Mouse (Mus musculus): ENCODE results near the gene Mxra8. TPM values are rescaled to one million over a fixed set of nuclear protein-coding genes. Genes with fewer than 3 reads are reported as not detected.

Gene Mxra8
- polyA plus RNA-seq, 1 experiment from 2014 or later, result 50.7 TPM

DNA sequence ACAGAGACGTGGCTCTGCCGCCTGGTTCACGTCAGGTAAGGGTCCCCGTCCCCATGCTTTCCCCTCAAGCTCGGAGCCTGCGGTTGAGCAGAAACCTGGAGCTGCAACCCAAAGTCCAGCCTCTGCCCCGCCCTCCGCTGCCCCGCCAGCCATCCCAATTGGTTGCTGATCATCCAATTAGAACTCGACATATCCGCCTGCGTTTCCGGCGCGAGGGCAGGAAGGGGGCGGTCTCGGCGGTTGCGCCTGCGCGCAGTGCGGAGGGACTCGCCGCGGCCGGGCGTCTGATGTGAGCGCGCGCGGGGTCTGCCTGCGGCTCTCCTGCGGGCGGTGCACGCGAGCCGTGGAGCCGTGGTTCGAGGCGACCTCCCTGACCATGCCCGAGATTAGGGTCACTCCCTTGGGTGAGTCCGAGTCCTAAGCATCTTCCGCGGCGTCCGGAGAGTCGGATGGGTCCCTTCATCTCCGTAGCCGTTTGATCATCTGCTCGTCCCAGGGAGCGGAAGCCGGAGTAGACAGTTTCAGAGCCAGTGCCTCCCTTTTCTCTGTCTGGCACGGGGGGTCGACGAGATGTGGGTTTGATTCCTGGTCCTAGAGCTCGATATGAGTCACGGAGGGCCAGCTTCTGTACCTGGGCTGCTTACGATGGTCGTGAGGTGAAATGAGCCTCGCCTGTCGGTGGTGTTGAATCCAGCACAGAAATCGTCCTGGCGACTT, 30.0 kb downstream of the Mxra8 start, which contains the start of the genes Cptp and Ints11:
Gene Cptp, minus strand, starts transcription at position 124 of the 717 bp plus-strand sequence.
Gene Ints11, plus strand, starts transcription at position 230 of the 717 bp plus-strand sequence.
- under 1% methylated on average over 63 of the region's 63 CpGs for WGBS
- H3K4me1 ChIP-seq, result peaks cover 16% of the 10 kb centered on the region
- peak within 1 kb of the TSS; percentile 95 for H3K4me2 ChIP-seq (replicated peaks)
- H3K27ac ChIP-seq, result peak within 1 kb of the TSS; percentile 67; the same call in 1 of the 2 replicates
- peaks cover 42% of the 10 kb centered on the region for H3K36me3 ChIP-seq
- no peaks in the 10 kb centered on the region for H3K27me3 ChIP-seq
- no peaks in the 10 kb centered on the region for H3K9me3 ChIP-seq
- peak; percentile 89 for ATAC-seq (ENCODE audit: insufficient number of reproducible peaks, insufficient read depth, low FRiP score, low TSS enrichment)
- peak within 1 kb of the TSS; percentile 81 for H3K9ac ChIP-seq
- H3K4me3 ChIP-seq, result peak within 1 kb of the TSS; percentile 76

DNA sequence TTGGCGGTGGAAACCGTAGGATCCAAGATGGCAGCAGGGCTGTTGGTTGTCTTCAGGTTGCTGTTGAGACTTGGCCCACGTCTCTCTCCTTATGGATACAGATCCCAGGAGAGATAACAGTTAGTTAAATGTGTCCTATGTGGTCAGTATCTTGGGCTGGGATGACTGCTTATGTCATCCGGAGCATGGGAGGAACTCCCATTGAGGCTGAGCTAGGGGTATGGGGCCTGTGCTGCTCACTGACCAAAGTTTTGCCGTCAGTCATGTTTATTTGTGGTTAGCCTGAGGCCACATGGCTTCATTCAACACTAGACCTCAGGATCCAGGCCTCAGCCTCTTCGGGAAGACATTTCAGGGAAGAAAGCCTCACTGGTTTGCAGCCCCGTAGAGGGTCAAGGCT, 31.9 kb downstream of the Mxra8 start:
- Histone ChIP-seq H3K36me3 (peaks cover 44% of the 10 kb centered on the region), H3K9me3 (no peaks in the 10 kb centered on the region), H3K27me3 (no peaks in the 10 kb centered on the region), H3K27ac (no peak overlapping the region), H3K9ac (no peak overlapping the region), H3K4me3 (no peak overlapping the region), H3K4me1 (peaks cover 16% of the 10 kb centered on the region), H3K4me2 (replicated peaks) (no peak overlapping the region)
- ATAC-seq (ENCODE audit: insufficient number of reproducible peaks, insufficient read depth, low FRiP score, low TSS enrichment), result no peak
- 89% methylated on average over 7 of the region's 7 CpGs for WGBS

DNA sequence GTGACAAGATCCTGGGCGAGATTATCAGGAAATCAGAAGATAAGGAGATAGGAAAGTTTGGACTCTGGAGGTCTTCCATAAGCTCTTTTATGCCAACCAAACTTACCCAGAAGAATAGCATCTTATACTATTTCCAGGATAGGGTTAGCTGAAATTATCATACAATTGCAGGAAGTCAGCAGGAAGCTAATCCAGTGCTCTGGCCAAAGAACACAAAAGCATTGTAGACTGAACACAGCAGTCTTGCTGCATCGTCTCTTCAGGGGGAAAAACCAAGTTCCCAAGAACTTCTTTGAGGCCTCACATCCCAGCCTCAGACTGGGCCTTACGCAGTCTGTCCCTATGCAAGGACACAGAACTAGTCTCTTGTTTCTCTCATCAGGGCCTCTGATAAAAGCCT, 44.1 kb downstream of the Mxra8 start:
- Histone ChIP-seq H3K9ac (no peak overlapping the region), H3K36me3 (peaks cover 44% of the 10 kb centered on the region), H3K4me3 (no peak overlapping the region), H3K27ac (no peak overlapping the region), H3K9me3 (no peaks in the 10 kb centered on the region), H3K27me3 (no peaks in the 10 kb centered on the region), H3K4me1 (no peaks in the 10 kb centered on the region), H3K4me2 (replicated peaks) (no peak overlapping the region)
- 85% methylated on average over 3 of the region's 3 CpGs for WGBS
- ATAC-seq (ENCODE audit: insufficient number of reproducible peaks, insufficient read depth, low FRiP score, low TSS enrichment), result no peak

DNA sequence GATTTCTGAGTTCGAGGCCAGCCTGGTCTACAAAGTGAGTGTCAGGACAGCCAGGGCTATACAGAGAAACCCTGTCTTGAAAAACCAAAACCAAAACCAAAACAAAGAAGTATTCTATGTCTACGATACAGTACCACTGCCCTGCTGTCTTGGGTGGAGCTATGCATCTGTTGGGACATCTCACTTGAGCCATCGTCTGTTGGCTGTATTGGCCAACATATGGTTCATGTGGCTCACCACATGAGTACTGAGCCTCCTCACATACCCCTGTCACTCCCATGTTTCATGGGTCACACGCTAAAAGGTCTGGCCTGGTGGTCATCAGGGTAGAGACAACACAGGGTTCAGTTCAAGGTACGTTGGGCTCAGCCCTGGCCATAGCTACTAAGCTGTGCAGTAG, 46.9 kb downstream of the Mxra8 start:
- no peak overlapping the region for H3K27ac ChIP-seq
- WGBS, result 92% methylated on average over 5 of the region's 5 CpGs
- no peak for ATAC-seq (ENCODE audit: insufficient number of reproducible peaks, insufficient read depth, low FRiP score, low TSS enrichment)
- no peak overlapping the region for H3K4me2 ChIP-seq (replicated peaks)
- H3K9ac ChIP-seq, result no peak overlapping the region
- peaks cover 10% of the 10 kb centered on the region for H3K4me1 ChIP-seq
- H3K9me3 ChIP-seq, result no peaks in the 10 kb centered on the region
- H3K27me3 ChIP-seq, result no peaks in the 10 kb centered on the region
- H3K4me3 ChIP-seq, result no peak overlapping the region
- H3K36me3 ChIP-seq, result peaks cover 50% of the 10 kb centered on the region

DNA sequence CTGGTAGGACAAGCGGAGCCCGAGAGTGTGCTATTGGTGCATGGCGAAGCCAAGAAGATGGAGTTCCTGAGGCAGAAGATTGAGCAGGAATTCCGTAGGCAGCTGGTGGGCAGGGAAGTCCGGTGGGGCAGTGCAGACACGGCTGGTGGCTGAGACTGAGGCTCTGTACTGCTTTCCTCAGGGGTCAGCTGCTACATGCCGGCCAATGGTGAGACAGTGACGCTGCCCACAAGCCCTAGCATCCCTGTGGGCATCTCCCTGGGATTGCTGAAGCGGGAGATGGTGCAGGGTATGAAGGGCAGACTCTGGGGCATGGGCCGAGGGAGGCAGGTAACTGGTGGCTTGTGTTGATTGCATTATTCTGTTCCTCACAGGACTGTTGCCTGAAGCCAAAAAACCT, 48.2 kb downstream of the Mxra8 start:
- Histone ChIP-seq H3K9me3 (no peaks in the 10 kb centered on the region), H3K4me3 (no peak overlapping the region), H3K4me1 (peaks cover 11% of the 10 kb centered on the region), H3K36me3 (peaks cover 50% of the 10 kb centered on the region), H3K27me3 (no peaks in the 10 kb centered on the region), H3K4me2 (replicated peaks) (no peak overlapping the region), H3K9ac (no peak overlapping the region), H3K27ac (no peak overlapping the region)
- WGBS, result 89% methylated on average over 10 of the region's 10 CpGs
- ATAC-seq (ENCODE audit: insufficient number of reproducible peaks, insufficient read depth, low FRiP score, low TSS enrichment), result no peak

DNA sequence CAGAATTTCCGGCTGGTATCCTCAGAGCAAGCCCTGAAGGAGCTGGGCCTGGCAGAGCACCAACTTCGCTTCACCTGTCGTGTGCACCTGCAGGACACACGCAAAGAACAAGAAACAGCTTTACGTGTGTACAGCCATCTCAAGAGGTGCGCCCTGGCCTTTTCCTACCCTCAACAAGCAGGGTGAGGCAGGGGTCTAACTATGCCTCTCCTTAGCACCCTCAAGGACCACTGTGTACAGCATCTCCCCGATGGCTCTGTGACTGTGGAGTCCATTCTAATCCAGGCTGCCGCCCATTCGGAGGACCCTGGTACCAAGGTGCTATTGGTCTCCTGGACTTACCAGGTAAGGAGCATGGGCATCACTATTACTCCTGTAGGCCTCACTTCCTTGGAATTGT, 48.7 kb downstream of the Mxra8 start:
- Histone ChIP-seq H3K27ac (no peak overlapping the region), H3K9ac (no peak overlapping the region)
- 91% methylated on average over 9 of the region's 9 CpGs for WGBS

DNA sequence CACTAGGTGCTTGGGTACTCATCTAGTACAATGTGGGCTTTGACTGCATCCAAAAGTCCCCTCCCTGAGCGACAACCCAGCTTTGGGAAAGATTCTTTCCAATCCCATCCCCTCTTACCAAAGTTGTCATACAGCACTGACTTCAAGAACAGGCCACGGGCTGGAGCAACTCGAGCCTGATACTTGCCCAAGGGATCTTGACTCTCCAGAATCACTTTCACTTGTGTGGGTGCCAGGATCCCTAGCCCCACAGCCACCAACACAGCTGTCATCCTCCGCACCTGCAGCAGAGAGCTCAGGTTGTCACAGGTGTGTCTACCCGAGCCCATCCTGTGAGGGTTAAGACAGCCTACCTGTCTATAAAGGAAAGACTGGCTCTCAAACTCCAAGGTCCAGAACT, 49.8 kb downstream of the Mxra8 start:
- Histone ChIP-seq H3K27ac (no peak overlapping the region), H3K9me3 (no peaks in the 10 kb centered on the region), H3K4me1 (peaks cover 28% of the 10 kb centered on the region), H3K9ac (no peak overlapping the region), H3K27me3 (no peaks in the 10 kb centered on the region), H3K4me2 (replicated peaks) (no peak overlapping the region), H3K4me3 (no peak overlapping the region), H3K36me3 (peaks cover 50% of the 10 kb centered on the region)
- 78% methylated on average over 5 of the region's 5 CpGs for WGBS
- no peak for ATAC-seq (ENCODE audit: insufficient number of reproducible peaks, insufficient read depth, low FRiP score, low TSS enrichment)

More for the DNA sequence above, 48.7 kb downstream of the Mxra8 start:
- Histone ChIP-seq H3K36me3 (peaks cover 50% of the 10 kb centered on the region), H3K4me3 (no peak overlapping the region), H3K9me3 (no peaks in the 10 kb centered on the region), H3K4me2 (replicated peaks) (no peak overlapping the region), H3K4me1 (peaks cover 16% of the 10 kb centered on the region), H3K27me3 (no peaks in the 10 kb centered on the region)
- ATAC-seq (ENCODE audit: insufficient number of reproducible peaks, insufficient read depth, low FRiP score, low TSS enrichment), result no peak

DNA sequence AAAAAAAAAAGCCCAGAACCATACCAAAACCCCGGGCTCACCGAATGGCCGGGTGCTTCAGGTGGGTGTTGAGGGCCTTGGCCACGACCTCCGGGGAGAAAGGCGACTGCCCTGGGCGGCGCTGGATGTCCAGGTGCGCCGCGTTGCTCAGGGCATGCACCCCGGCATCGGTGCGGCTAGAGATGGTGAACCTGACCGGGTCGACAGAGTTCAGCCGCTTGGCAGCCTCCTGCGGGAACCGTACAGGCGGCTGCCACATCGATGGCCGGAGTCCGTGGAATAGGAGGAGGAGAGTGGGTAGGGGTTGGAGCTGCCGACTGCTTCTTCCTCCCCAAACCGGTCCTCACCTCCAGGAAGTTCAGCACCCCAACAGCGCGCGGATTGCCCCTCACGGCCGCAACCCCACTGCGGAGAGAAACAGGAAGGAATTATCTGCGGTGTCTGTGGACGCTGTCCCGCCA, 51.6 kb downstream of the Mxra8 start:
- Histone ChIP-seq H3K27me3 (no peaks in the 10 kb centered on the region), H3K36me3 (peaks cover 37% of the 10 kb centered on the region), H3K4me1 (peaks cover 34% of the 10 kb centered on the region), H3K9ac (peak overlapping the region; percentile 83), H3K27ac (peak overlapping the region; percentile 95; the same call in 1 of the 2 replicates), H3K4me2 (replicated peaks) (peak overlapping the region; percentile 96), H3K4me3 (peak overlapping the region; percentile 92), H3K9me3 (no peaks in the 10 kb centered on the region)
- 0 out of 2 replicates have a peak, but pooled peaks have one; percentile 0 for ATAC-seq (ENCODE audit: insufficient number of reproducible peaks, insufficient read depth, low FRiP score, low TSS enrichment)
- WGBS, result 0% methylated on average over 34 of the region's 34 CpGs

DNA sequence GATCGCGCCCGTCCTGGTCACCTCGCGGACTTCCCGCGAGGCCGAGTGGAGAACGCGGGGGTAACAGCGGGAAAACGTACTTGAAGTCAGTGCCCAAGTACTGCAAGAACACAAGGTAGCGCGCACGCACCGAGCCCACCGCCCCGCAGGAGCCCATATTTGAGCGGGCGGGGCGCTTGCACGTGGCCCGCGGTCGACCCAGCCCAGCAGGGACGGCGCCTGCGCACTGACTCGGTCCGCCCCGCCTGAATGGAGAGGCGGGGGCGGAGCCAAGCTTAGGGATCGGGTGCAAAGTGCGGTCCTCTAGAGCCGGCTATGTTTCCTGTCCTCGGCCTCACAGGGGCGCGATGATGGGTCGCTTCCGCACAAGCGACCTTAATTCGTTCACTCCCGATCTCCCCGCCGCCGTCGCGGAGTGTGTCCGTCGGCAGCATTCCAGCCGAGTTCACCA, 52.1 kb downstream of the Mxra8 start, which contains the start of the genes Pusl1 and Acap3:
Gene Pusl1, minus strand, starts transcription at position 231 of the 451 bp plus-strand sequence.
Gene Acap3, plus strand, starts transcription at position 272 of the 451 bp plus-strand sequence.
- Histone ChIP-seq H3K27me3 (no peaks in the 10 kb centered on the region), H3K36me3 (peaks cover 34% of the 10 kb centered on the region), H3K9ac (peak within 1 kb of the TSS; percentile 83), H3K27ac (peak within 1 kb of the TSS; percentile 95), H3K4me3 (peak within 1 kb of the TSS; percentile 92), H3K4me1 (peaks cover 34% of the 10 kb centered on the region), H3K9me3 (no peaks in the 10 kb centered on the region), H3K4me2 (replicated peaks) (peak within 1 kb of the TSS; percentile 96)
- under 1% methylated on average over 52 of the region's 52 CpGs for WGBS
- ATAC-seq (ENCODE audit: insufficient number of reproducible peaks, insufficient read depth, low FRiP score, low TSS enrichment), result peak; percentile 82

DNA sequence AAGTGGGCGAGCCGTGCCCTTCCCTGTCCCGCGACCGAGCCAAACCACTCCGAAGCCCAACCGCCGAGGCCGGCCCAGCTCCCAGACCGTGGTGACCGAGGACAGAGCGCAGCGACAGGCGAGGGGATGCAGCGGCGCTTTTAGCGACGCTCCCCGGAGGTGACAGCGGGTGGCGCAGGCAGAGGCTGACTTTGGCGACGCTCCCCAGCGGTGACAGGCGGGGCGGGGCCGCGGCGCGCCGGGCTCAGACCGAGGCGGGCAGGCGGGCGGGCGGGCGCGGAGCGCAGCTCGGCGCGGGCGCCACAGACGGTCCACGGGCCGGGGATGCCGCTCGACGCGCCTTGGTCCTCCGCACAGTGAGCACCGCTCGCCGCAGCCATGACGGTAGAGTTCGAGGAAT, 52.5 kb downstream of the Mxra8 start:
- Histone ChIP-seq H3K9me3 (no peaks in the 10 kb centered on the region), H3K4me2 (replicated peaks) (peak overlapping the region; percentile 96), H3K9ac (peak overlapping the region; percentile 83), H3K4me1 (peaks cover 34% of the 10 kb centered on the region), H3K36me3 (peaks cover 34% of the 10 kb centered on the region), H3K27ac (peak overlapping the region; percentile 95), H3K27me3 (no peaks in the 10 kb centered on the region), H3K4me3 (peak overlapping the region; percentile 92)
- under 1% methylated on average over 55 of the region's 56 CpGs for WGBS
- peak; percentile 84 for ATAC-seq (ENCODE audit: insufficient number of reproducible peaks, insufficient read depth, low FRiP score, low TSS enrichment)

DNA sequence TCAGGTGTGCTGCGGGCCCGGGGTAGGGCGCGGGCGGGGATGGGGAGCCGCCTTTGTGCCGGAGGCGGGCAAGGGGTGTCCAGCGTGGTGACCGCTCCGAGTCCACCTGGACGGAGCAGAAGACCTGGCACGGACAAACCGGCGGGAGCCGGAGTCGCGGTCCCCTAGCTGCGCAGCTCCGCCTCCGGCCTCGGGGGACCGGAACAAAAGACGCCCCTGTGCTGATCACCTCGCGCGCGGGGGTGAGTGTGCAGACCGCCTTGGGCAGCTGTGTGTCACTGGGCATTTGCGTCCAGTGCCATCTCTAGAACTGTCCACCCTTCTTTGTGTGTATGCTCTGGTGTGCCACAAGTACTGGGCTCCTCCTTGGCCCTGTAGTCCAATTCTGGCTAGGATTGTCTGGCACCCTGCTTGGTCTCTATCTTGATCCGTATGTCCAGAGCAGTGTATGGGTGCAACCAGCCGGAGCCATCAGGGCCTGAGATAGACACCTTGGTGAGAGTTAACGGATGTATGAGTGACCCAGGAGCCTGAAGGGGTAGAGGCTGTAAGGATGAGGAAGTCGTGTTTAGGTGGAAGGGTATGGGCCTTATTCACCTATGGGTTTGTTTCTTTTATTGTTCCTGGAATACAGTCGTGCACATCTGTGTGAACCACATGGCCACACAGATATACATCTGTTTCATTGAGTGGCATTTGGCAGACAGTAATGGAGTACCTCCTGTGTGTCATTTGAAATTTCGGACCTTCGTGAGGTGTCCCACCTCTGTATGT, 53.1 kb downstream of the Mxra8 start:
- Histone ChIP-seq H3K4me1 (peaks cover 34% of the 10 kb centered on the region), H3K4me2 (replicated peaks) (peak overlapping the region; percentile 96), H3K9ac (peak overlapping the region; percentile 83), H3K27ac (peak overlapping the region; percentile 95), H3K4me3 (peak overlapping the region; percentile 92), H3K9me3 (no peaks in the 10 kb centered on the region), H3K27me3 (no peaks in the 10 kb centered on the region), H3K36me3 (peaks cover 30% of the 10 kb centered on the region)
- no peak for ATAC-seq (ENCODE audit: insufficient number of reproducible peaks, insufficient read depth, low FRiP score, low TSS enrichment)
- WGBS, result 5% methylated on average over 37 of the region's 37 CpGs
